Mouse (Mus musculus): ENCODE results near the gene Hmx3. TPM values are rescaled to one million over a fixed set of nuclear protein-coding genes. Genes with fewer than 3 reads are reported as not detected.

Gene Hmx3
- polyA plus RNA-seq, 1 experiment, result 0.23 TPM

DNA sequence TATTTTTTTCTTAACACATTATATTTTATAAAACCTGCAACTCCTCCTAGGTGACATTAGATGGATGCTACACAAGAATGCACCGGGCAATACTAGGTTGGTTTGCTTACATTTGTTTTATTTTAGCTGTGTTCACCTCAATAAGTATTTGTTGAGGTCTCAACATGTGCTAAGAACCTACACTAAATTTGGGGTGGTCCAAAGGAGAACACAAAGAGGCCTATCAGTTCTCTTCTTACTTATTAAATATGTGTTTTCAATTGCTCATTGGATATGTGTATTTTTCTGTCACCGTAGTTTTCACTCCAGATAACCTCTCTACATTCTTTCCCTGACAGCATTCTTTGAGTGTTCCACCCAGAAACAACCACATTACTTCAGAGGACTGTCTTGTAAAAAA lies 15.1 kb downstream of the Hmx3 start:
- H3K36me3 ChIP-seq (ENCODE audit: control insufficient read depth, insufficient read depth, low read length), result no peaks in the 10 kb centered on the region
- H3K27me3 ChIP-seq (replicated peaks; ENCODE audit: control insufficient read depth, insufficient read depth, low read length), result peaks cover 7% of the 10 kb centered on the region
- WGBS, result 59% methylated on average over 2 of the region's 2 CpGs

DNA sequence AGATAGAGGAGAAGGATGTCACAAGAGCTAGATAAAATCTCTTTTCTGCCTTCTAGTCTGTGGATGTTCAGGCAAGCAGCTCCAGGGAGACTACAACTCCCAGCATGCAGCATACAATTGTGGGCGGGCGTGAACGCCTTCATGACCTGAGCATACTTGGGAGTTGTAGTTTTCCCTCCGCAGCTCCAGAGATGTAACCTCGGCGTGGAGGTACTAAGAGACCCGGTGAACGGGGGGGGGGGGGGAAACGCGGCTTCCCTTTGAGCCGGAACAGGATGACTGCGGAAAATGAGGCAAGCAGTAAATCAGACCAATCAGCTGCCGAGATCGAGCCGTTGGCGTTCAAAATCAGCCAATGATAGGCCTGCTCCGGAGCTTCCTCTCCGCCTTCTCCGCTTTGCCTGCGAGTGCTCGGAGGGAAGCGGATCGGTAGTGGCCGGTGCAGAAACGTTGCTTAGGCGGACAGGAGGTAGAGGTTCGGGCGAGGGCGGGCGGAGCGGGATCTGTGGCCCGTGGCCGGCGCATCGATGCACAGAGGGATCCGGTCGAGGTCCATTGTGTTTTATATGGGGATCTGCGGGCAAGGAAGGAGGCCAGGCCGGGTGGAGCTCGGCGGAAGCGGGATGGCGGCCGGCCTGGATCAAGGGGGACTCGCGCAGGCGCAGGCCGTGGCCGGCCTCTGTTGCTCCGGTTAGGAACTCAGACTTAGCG lies 17.5 kb downstream of the Hmx3 start, which contains the start of gene Bub3:
TSS of gene Bub3 (plus strand) at position 237 of the 711 bp plus-strand sequence.
- WGBS, result under 1% methylated on average over 50 of the region's 51 CpGs

More for the DNA sequence above, 15.1 kb downstream of the Hmx3 start:
- H3K4me1 ChIP-seq (ENCODE audit: control insufficient read depth, insufficient read depth, low read length), result 0 out of 2 replicates have a peak, but pooled peaks cover 2% of the 10 kb centered on the region
- TF ChIP-seq POLR2A (IDR thresholded peaks at IDR 0.05; ENCODE audit: low read depth, low read length), result no peak
- no peak for TF ChIP-seq CTCF (conservative IDR thresholded peaks at IDR 0.05; ENCODE audit: insufficient read depth, insufficient read length, low read depth, low read length)
- no peak overlapping the region for H3K27ac ChIP-seq (ENCODE audit: insufficient read depth, low read depth, low read length)
- no peak overlapping the region for H3K4me3 ChIP-seq (ENCODE audit: insufficient read depth, low read depth, low read length)
- DNase-seq, result no peak

DNA sequence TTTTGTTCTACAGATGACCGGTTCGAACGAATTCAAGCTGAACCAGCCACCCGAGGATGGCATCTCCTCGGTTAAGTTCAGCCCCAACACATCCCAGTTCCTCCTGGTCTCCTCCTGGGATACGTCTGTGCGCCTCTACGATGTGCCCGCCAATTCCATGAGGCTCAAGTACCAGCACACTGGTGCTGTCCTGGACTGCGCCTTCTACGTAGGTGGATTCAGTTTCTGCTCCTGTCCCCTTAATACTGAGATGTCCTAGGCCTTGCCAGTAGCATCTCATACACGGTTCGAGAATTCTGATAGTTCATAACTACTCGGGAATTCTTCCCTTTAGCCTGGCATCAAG lies 18.0 kb downstream of the Hmx3 start:
- Histone ChIP-seq H3K4me3 (ENCODE audit: insufficient read depth, low read depth, low read length) (peak overlapping the region; percentile 90), H3K4me1 (ENCODE audit: control insufficient read depth, insufficient read depth, low read length) (0 out of 2 replicates have a peak, but pooled peaks cover 2% of the 10 kb centered on the region), H3K27me3 (replicated peaks; ENCODE audit: control insufficient read depth, insufficient read depth, low read length) (peaks cover 2% of the 10 kb centered on the region; the same call in 1 of the 2 replicates), H3K27ac (ENCODE audit: insufficient read depth, low read depth, low read length) (0 out of 2 replicates have a peak overlapping the region, but pooled peaks have one; percentile 4), H3K36me3 (ENCODE audit: control insufficient read depth, insufficient read depth, low read length) (no peaks in the 10 kb centered on the region; the same call in none of the 2 replicates)
- TF ChIP-seq CTCF (conservative IDR thresholded peaks at IDR 0.05; ENCODE audit: insufficient read depth, insufficient read length, low read depth, low read length) (no peak), POLR2A (IDR thresholded peaks at IDR 0.05; ENCODE audit: low read depth, low read length) (no peak)
- DNase-seq, result no peak
- 1% methylated on average over 14 of the region's 14 CpGs for WGBS

More for the DNA sequence above, 17.5 kb downstream of the Hmx3 start, which contains the start of gene Bub3:
- H3K36me3 ChIP-seq (ENCODE audit: control insufficient read depth, insufficient read depth, low read length), result no peaks in the 10 kb centered on the region; the same call in none of the 2 replicates
- H3K4me1 ChIP-seq (ENCODE audit: control insufficient read depth, insufficient read depth, low read length), result 0 out of 2 replicates have a peak, but pooled peaks cover 2% of the 10 kb centered on the region
- peak within 1 kb of the TSS; percentile 90 for H3K4me3 ChIP-seq (ENCODE audit: insufficient read depth, low read depth, low read length)
- TF ChIP-seq CTCF (conservative IDR thresholded peaks at IDR 0.05; ENCODE audit: insufficient read depth, insufficient read length, low read depth, low read length), result no peak
- peak; percentile 69 for TF ChIP-seq POLR2A (IDR thresholded peaks at IDR 0.05; ENCODE audit: low read depth, low read length)
- peak within 1 kb of the TSS; percentile 82 for H3K27ac ChIP-seq (ENCODE audit: insufficient read depth, low read depth, low read length)
- peaks cover 5% of the 10 kb centered on the region; the same call in 1 of the 2 replicates for H3K27me3 ChIP-seq (replicated peaks; ENCODE audit: control insufficient read depth, insufficient read depth, low read length)
- DNase-seq, result peak; percentile 97

- Histone ChIP-seq H3K36me3 (ENCODE audit: control insufficient read depth, insufficient read depth, low read length) (no peaks in the 10 kb centered on the region), H3K4me3 (ENCODE audit: insufficient read depth, low read depth, low read length) (no peak overlapping the region), H3K27me3 (replicated peaks; ENCODE audit: control insufficient read depth, insufficient read depth, low read length) (no peaks in the 10 kb centered on the region), H3K4me1 (ENCODE audit: control insufficient read depth, insufficient read depth, low read length) (no peaks in the 10 kb centered on the region), H3K27ac (ENCODE audit: insufficient read depth, low read depth, low read length) (no peak overlapping the region)
- DNase-seq, result no peak
- WGBS, result 82% methylated on average over 6 of the region's 6 CpGs
- TF ChIP-seq POLR2A (IDR thresholded peaks at IDR 0.05; ENCODE audit: low read depth, low read length), result no peak
- TF ChIP-seq CTCF (conservative IDR thresholded peaks at IDR 0.05; ENCODE audit: insufficient read depth, insufficient read length, low read depth, low read length), result no peak
These were observed 32.6 kb downstream of the Hmx3 start for GRCm38 (mm10) chr7:131575246-131575645.

DNA sequence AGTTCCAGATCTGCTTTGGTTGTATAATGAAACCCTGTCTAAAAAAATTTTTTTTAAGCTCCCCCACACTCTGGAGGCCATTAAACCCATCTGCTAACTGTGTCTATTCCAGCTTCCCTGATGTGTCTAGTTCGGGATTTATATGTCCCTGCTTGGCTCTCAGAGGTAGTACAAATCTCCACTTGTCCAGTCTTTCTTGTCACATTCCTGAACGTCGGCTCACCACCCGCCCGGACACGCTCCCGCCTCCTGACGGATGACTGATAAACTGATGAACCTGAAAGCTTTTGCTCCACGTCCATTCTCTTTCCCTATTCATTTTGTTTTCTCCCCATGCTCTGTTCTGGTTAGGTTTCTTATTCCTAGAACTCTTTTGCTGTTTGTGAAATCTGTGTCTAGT lies 39.5 kb downstream of the Hmx3 start:
- Histone ChIP-seq H3K4me1 (ENCODE audit: control insufficient read depth, insufficient read depth, low read length) (no peaks in the 10 kb centered on the region), H3K27ac (ENCODE audit: insufficient read depth, low read depth, low read length) (no peak overlapping the region), H3K4me3 (ENCODE audit: insufficient read depth, low read depth, low read length) (no peak overlapping the region), H3K27me3 (replicated peaks; ENCODE audit: control insufficient read depth, insufficient read depth, low read length) (no peaks in the 10 kb centered on the region), H3K36me3 (ENCODE audit: control insufficient read depth, insufficient read depth, low read length) (no peaks in the 10 kb centered on the region)
- TF ChIP-seq CTCF (conservative IDR thresholded peaks at IDR 0.05; ENCODE audit: insufficient read depth, insufficient read length, low read depth, low read length), result no peak
- TF ChIP-seq POLR2A (IDR thresholded peaks at IDR 0.05; ENCODE audit: low read depth, low read length), result no peak
- no peak for DNase-seq
- 20% methylated on average over 9 of the region's 9 CpGs for WGBS

- Histone ChIP-seq H3K4me1 (ENCODE audit: control insufficient read depth, insufficient read depth, low read length) (no peaks in the 10 kb centered on the region), H3K27ac (ENCODE audit: insufficient read depth, low read depth, low read length) (no peak overlapping the region), H3K4me3 (ENCODE audit: insufficient read depth, low read depth, low read length) (no peak overlapping the region), H3K27me3 (replicated peaks; ENCODE audit: control insufficient read depth, insufficient read depth, low read length) (no peaks in the 10 kb centered on the region), H3K36me3 (ENCODE audit: control insufficient read depth, insufficient read depth, low read length) (no peaks in the 10 kb centered on the region)
- 89% methylated on average over 5 of the region's 5 CpGs for WGBS
- TF ChIP-seq POLR2A (IDR thresholded peaks at IDR 0.05; ENCODE audit: low read depth, low read length) (no peak), CTCF (conservative IDR thresholded peaks at IDR 0.05; ENCODE audit: insufficient read depth, insufficient read length, low read depth, low read length) (no peak)
- no peak for DNase-seq
These were observed 42.9 kb downstream of the Hmx3 start for GRCm38 (mm10) chr7:131585551-131585950.

Other genes with a start within 250 kb of the Hmx3 start
- gene Cuzd1, start 220.6 kb upstream of the Hmx3 start, polyA plus RNA-seq (2012; rRNA removed), result 0.06 TPM in 1 of 2 replicates, not detected in the other
- not detected in 2 replicates for gene Fam24b, start 213.4 kb upstream of the Hmx3 start, polyA plus RNA-seq (2012; rRNA removed)
- gene Fam24a, start 209.0 kb upstream of the Hmx3 start, polyA plus RNA-seq (2012; rRNA removed), result not detected in 2 replicates
- 5.7 and 6.0 TPM in 2 replicates for gene 2310057M21Rik, start 180.1 kb upstream of the Hmx3 start, polyA plus RNA-seq (2012; rRNA removed)
- gene Pstk, start 171.7 kb upstream of the Hmx3 start, polyA plus RNA-seq (2012; rRNA removed), result 40.9 and 45.9 TPM in 2 replicates
- gene Ikzf5, start 132.3 kb upstream of the Hmx3 start, polyA plus RNA-seq (2012; rRNA removed), result 7.5 and 10.3 TPM in 2 replicates
- gene Acadsb, start 132.3 kb upstream of the Hmx3 start, polyA plus RNA-seq (2012; rRNA removed), result 23.2 and 30.9 TPM in 2 replicates
- gene Hmx2, start 5.9 kb downstream of the Hmx3 start, polyA plus RNA-seq (2012; rRNA removed), result 8.6 and 8.8 TPM in 2 replicates
- 50.4 and 51.2 TPM in 2 replicates for gene Bub3, start 17.4 kb downstream of the Hmx3 start, polyA plus RNA-seq (2012; rRNA removed)

All from kidney, adult 2 months (tissue).